Comparison of ENCODE assay signal across 9 mouse cellular contexts in genomic region chr3:101145292-101146046, GRCm38 (mm10). TPM values are rescaled to one million over a fixed set of nuclear protein-coding genes. Genes with fewer than 3 reads are reported as not detected.
DNase-seq lines count a peak whose midpoint lies in the region; ATAC-seq and TF ChIP-seq lines count a peak whose summit lies in the region.
"Had no signal": no experiment of that assay in that cellular context is flagged by ENCODE, and none has a peak within 500 bp of the region (broad histone marks: within the 10 kb centered on the region; RNA-seq: fewer than 3 reads in every experiment).

No protein-coding gene starts in this region.

- no peak for TF ChIP-seq CTCF in thymus, adult 2 months (IDR thresholded peaks at IDR 0.05; ENCODE audit: borderline replicate concordance, control insufficient read depth, extremely low read depth, insufficient read depth, low read length, poor library complexity)

- H3K36me3 ChIP-seq in thymus, adult 2 months (ENCODE audit: control insufficient read depth, insufficient read depth, low read length) = no peaks in the 10 kb centered on the region
- no peaks in the 10 kb centered on the region for H3K36me3 ChIP-seq in intestine, embryonic 16.5 days (ENCODE audit: control insufficient read depth, insufficient read depth, low read length)
- H3K36me3 ChIP-seq in midbrain, embryonic 13.5 days = no peaks in the 10 kb centered on the region

- H3K4me3 ChIP-seq in thymus, adult 2 months (ENCODE audit: control insufficient read depth, insufficient read depth, low read length) = no peak overlapping the region
- no peak overlapping the region for H3K4me3 ChIP-seq in intestine, embryonic 16.5 days (ENCODE audit: low read length)
- H3K4me3 ChIP-seq in midbrain, embryonic 13.5 days (replicated peaks) = peak overlapping the region; percentile 22

- peaks cover 7% of the 10 kb centered on the region for H3K4me1 ChIP-seq in thymus, adult 2 months (replicated peaks; ENCODE audit: control insufficient read depth, insufficient read depth, low read length)
- H3K4me1 ChIP-seq in intestine, embryonic 16.5 days (ENCODE audit: control insufficient read depth, insufficient read depth, low read length) = peaks cover 3% of the 10 kb centered on the region; the same call in 1 of the 2 replicates
- H3K4me1 ChIP-seq in midbrain, embryonic 13.5 days (replicated peaks) = peaks cover 24% of the 10 kb centered on the region

- H3K27ac ChIP-seq in thymus, adult 2 months (ENCODE audit: control insufficient read depth, insufficient read depth, low read length) = no peak overlapping the region
- H3K27ac ChIP-seq in intestine, embryonic 16.5 days (ENCODE audit: low read length) = no peak overlapping the region
- peak overlapping the region; percentile 92 for H3K27ac ChIP-seq in midbrain, embryonic 13.5 days

- TF ChIP-seq POLR2A in thymus, adult 2 months (IDR thresholded peaks at IDR 0.05; ENCODE audit: control insufficient read depth, extremely low read depth, insufficient read depth, low read length, poor library complexity) = no peak

- WGBS in thymus, adult 2 months = 62% methylated on average over 10 of the region's 10 CpGs
- WGBS in intestine, embryonic 16.5 days = 37% methylated on average over 10 of the region's 10 CpGs
- WGBS in midbrain, embryonic 13.5 days = 14% methylated on average over 10 of the region's 10 CpGs

- no peak for ATAC-seq in cerebellum, adult (ENCODE audit: insufficient number of reproducible peaks, low FRiP score, low TSS enrichment)
- no peak for ATAC-seq in intestine, embryonic 16.5 days
- peak; percentile 90 for ATAC-seq in midbrain, embryonic 13.5 days
- ATAC-seq in monocyte, adult 5-6 weeks (replicated peaks; ENCODE audit: insufficient number of reproducible peaks, low FRiP score, low TSS enrichment, poor library complexity, severe bottlenecking) = no peak

- no peaks in the 10 kb centered on the region for H3K9me3 ChIP-seq in intestine, embryonic 16.5 days (ENCODE audit: control insufficient read depth, low read length)
- H3K9me3 ChIP-seq in midbrain, embryonic 13.5 days = peaks cover 5% of the 10 kb centered on the region

- H3K27me3 ChIP-seq in thymus, adult 2 months (ENCODE audit: control insufficient read depth, insufficient read depth, low read length) = no peaks in the 10 kb centered on the region
- H3K27me3 ChIP-seq in intestine, embryonic 16.5 days (replicated peaks; ENCODE audit: control insufficient read depth, insufficient read depth, low read length) = no peaks in the 10 kb centered on the region
- H3K27me3 ChIP-seq in midbrain, embryonic 13.5 days = no peaks in the 10 kb centered on the region
- H3K27me3 ChIP-seq: CH12.LX had no signal

- DNase-seq in cerebellum, postnatal 14 days = peak; percentile 61 to 74
- peak; percentile 24 for DNase-seq in thymus, adult 2 months
- no peak for DNase-seq in thymus, adult 18-20 months
- peak; percentile 39 for DNase-seq in thymus, postnatal 25 days

- 0 out of 2 replicates have a peak overlapping the region, but pooled peaks have one; percentile 16 for H3K4me2 ChIP-seq in intestine, embryonic 16.5 days (ENCODE audit: low read depth, low read length)
- peak overlapping the region; percentile 53 for H3K4me2 ChIP-seq in midbrain, embryonic 13.5 days (replicated peaks)

- H3K9ac ChIP-seq in intestine, embryonic 16.5 days (ENCODE audit: low read depth, low read length) = no peak overlapping the region
- H3K9ac ChIP-seq in midbrain, embryonic 13.5 days (replicated peaks) = 0 out of 2 replicates have a peak overlapping the region, but pooled peaks have one; percentile 20

RNA-seq across cellular contexts. Expression of gene Ptgfrn, which starts 35.4 kb away (rescaled TPM):
- 7.9 and 8.0 TPM in 2 replicates for polyA plus RNA-seq in thymus, adult 2 months (2012; rRNA removed)
- polyA plus RNA-seq in intestine, embryonic 16.5 days (2015; fragmentation: Nextera tagmentation; extraction: Ambion mirVana) = 3.0 and 3.2 TPM in 2 replicates
- polyA plus RNA-seq in midbrain, embryonic 13.5 days (2015; fragmentation: Nextera tagmentation; extraction: Ambion mirVana) = 2.3 TPM in 2 replicates
- total RNA-seq in monocyte, adult 5-6 weeks (2017) = 0.10 to 0.57 TPM in 2 of 3 replicates, not detected in the other
- total RNA-seq: CH12.LX had no signal

Comparison
In these comparisons a context has a peak if more than half of its experiments do, and no peak if none do; other contexts are left out.
1. DNase-seq: peak in cerebellum, postnatal 14 days (2 of 2), thymus, adult 2 months (single experiment) and thymus, postnatal 25 days (single experiment); none in thymus, adult 18-20 months (0 of 2).